Comparison of ENCODE assay signal across 19 mouse cellular contexts in the genomic region with DNA sequence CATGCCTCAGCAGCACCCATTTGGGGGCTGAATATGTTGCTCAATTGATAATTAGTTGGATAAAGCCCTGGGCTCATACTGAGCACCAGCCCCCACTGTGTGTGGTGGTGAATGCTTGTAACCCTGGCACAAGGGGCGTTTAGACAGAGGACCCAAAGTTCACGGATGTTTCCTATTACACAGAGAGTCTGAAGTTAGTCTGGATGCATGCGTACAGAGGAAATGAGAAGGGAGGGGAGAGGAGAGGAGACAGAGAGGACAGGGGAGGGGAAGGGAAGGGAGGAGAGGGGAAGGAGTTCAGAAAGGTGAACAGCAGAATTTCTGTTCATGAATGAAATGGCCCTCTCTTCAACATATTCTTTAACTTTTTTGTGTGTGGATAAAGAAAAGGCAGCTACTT. TPM values are rescaled to one million over a fixed set of nuclear protein-coding genes. Genes with fewer than 3 reads are reported as not detected.
DNase-seq lines count a peak whose midpoint lies in the region; ATAC-seq and TF ChIP-seq lines count a peak whose summit lies in the region.
"Had no signal": no experiment of that assay in that cellular context is flagged by ENCODE, and none has a peak within 500 bp of the region (broad histone marks: within the 10 kb centered on the region; RNA-seq: fewer than 3 reads in every experiment).

No protein-coding gene starts in this region.

- TF ChIP-seq CTCF in liver, postnatal 0 days (IDR thresholded peaks at IDR 0.05; ENCODE audit: low read depth), result no peak

- H3K9me3 ChIP-seq in liver, postnatal 0 days (ENCODE audit: low read length), result no peaks in the 10 kb centered on the region
- no peaks in the 10 kb centered on the region for H3K9me3 ChIP-seq in forebrain, embryonic 11.5 days (ENCODE audit: control insufficient read depth, low read length)
- H3K9me3 ChIP-seq: G1E; heart, embryonic 15.5 days; hindbrain, embryonic 13.5 days had no signal

- H3K9ac ChIP-seq in liver, postnatal 0 days (replicated peaks), result no peak overlapping the region
- no peak overlapping the region for H3K9ac ChIP-seq in forebrain, embryonic 11.5 days (ENCODE audit: low read length)
- H3K9ac ChIP-seq: heart, embryonic 15.5 days; hindbrain, embryonic 13.5 days had no signal

- peak; percentile 60 for DNase-seq in embryo, embryonic 10 days (ENCODE audit: low spot score)
- DNase-seq in embryo, embryonic 9.5 days (ENCODE audit: extremely low spot score), result no peak
- DNase-seq in liver, postnatal 0 days, result no peak
- DNase-seq in liver, result no peak
- peak; percentile 20 for DNase-seq in forelimb bud, embryonic 11.5 days (ENCODE audit: low read depth, low spot score)
- no peak for DNase-seq in forebrain, embryonic 11.5 days (ENCODE audit: low spot score)
- DNase-seq in T-cell, adult 2 months (ENCODE audit: low spot score), result no peak
- DNase-seq: adrenal gland, postnatal 25 days; B cell, adult 2 months; cerebellum, adult 2 months; gastrocnemius, postnatal 36 days; heart, adult 2 months had no signal

- 0 out of 2 replicates have a peak overlapping the region, but pooled peaks have one; percentile 69 for H3K27ac ChIP-seq in liver, postnatal 0 days (ENCODE audit: low read depth)
- no peak overlapping the region for H3K27ac ChIP-seq in forebrain, embryonic 11.5 days (ENCODE audit: low read depth, low read length)
- H3K27ac ChIP-seq: heart, adult 2 months; heart, embryonic 15.5 days; hindbrain, embryonic 13.5 days; hindbrain, postnatal 0 days had no signal

- no peaks in the 10 kb centered on the region for H3K27me3 ChIP-seq in liver, postnatal 0 days (ENCODE audit: insufficient read depth, low read length)
- no peaks in the 10 kb centered on the region for H3K27me3 ChIP-seq in forebrain, embryonic 11.5 days (ENCODE audit: control insufficient read depth, insufficient read depth, low read length)

- peaks cover 21% of the 10 kb centered on the region for H3K4me1 ChIP-seq in liver, postnatal 0 days (ENCODE audit: insufficient read depth)
- H3K4me1 ChIP-seq in forebrain, embryonic 11.5 days (replicated peaks; ENCODE audit: control insufficient read depth, insufficient read depth, low read length), result no peaks in the 10 kb centered on the region
- H3K4me1 ChIP-seq: heart, embryonic 15.5 days; hindbrain, embryonic 13.5 days had no signal

- H3K36me3 ChIP-seq in liver, postnatal 0 days (replicated peaks; ENCODE audit: insufficient read depth, low read length), result no peaks in the 10 kb centered on the region
- no peaks in the 10 kb centered on the region for H3K36me3 ChIP-seq in forebrain, embryonic 11.5 days (ENCODE audit: control insufficient read depth, insufficient read depth, low read length)
- H3K36me3 ChIP-seq: G1E; heart, embryonic 15.5 days; hindbrain, embryonic 13.5 days had no signal

- H3K4me2 ChIP-seq in liver, postnatal 0 days (ENCODE audit: low read depth, low read length), result no peak overlapping the region
- H3K4me2 ChIP-seq in forebrain, embryonic 11.5 days (ENCODE audit: low read depth, low read length, severe bottlenecking), result no peak overlapping the region
- H3K4me2 ChIP-seq: heart, embryonic 11.5 days; heart, embryonic 15.5 days; hindbrain, embryonic 13.5 days had no signal

- no peak for ATAC-seq in liver, postnatal 0 days
- no peak for ATAC-seq in forebrain, embryonic 11.5 days (replicated peaks; ENCODE audit: low FRiP score)
- ATAC-seq: CD4-positive, CD25-positive, alpha-beta regulatory T cell, adult 4 months; forebrain, embryonic 14.5 days; hindbrain, postnatal 0 days had no signal

- H3K4me3 ChIP-seq in liver, postnatal 0 days (ENCODE audit: low read depth, low read length), result no peak overlapping the region
- H3K4me3 ChIP-seq in forebrain, embryonic 11.5 days (ENCODE audit: low read depth, low read length), result no peak overlapping the region
- H3K4me3 ChIP-seq: heart, adult 2 months; heart, embryonic 15.5 days; hindbrain, embryonic 13.5 days had no signal

- WGBS in liver, postnatal 0 days (ENCODE audit: insufficient replicate concordance), result 12% methylated on average over 3 of the region's 3 CpGs
- WGBS in forebrain, embryonic 11.5 days, result 40% methylated on average over 3 of the region's 3 CpGs

- no peak for TF ChIP-seq EP300 in liver, postnatal 0 days (IDR thresholded peaks at IDR 0.05; ENCODE audit: low read depth)

RNA-seq across cellular contexts. Expression of gene Rybp, which starts 13.5 kb away (rescaled TPM):
- 5.8 and 6.7 TPM in 2 replicates for polyA plus RNA-seq in liver, postnatal 0 days (2015; fragmentation: Nextera tagmentation; extraction: Ambion mirVana)
- 11.3 and 11.4 TPM in 2 replicates for polyA plus RNA-seq in forebrain, embryonic 11.5 days (2014; fragmentation: Nextera tagmentation; extraction: Ambion mirVana)

Comparison
In these comparisons a context has a peak if more than half of its experiments do, and no peak if none do; other contexts are left out.
1. DNase-seq: peak in embryo, embryonic 10 days (single experiment) and forelimb bud, embryonic 11.5 days (single experiment); none in embryo, embryonic 9.5 days (single experiment), liver, postnatal 0 days (single experiment), liver (single experiment), forebrain, embryonic 11.5 days (single experiment) and T-cell, adult 2 months (single experiment).